Mouse (Mus musculus) c-Kit-positive CD71-positive TER-119-positive erythroid progenitor cells, embryonic 14.5 days (primary cell): ENCODE data around the gene Filip1l.
"Not testable (repeated sequence)": the region's sequence is repeated elsewhere in the genome, so short reads cannot be mapped to it uniquely, and the experiment has no call there.

Experiments used
- DNase-seq: peaks from one replicate; pipeline ENCODE4 v3.0.0-alpha.2; 2013; ENCODE audit warnings: low spot score

The Filip1l gene

GRCm38 (mm10) chr16:57353166-57353721, 351 bp downstream of the Filip1l start:
- no peak for DNase-seq

GRCm38 (mm10) chr16:57353932-57354331, 1.0 kb downstream of the Filip1l start:
- no peak for DNase-seq

GRCm38 (mm10) chr16:57356454-57356853, 3.6 kb downstream of the Filip1l start:
- no peak for DNase-seq

DNA sequence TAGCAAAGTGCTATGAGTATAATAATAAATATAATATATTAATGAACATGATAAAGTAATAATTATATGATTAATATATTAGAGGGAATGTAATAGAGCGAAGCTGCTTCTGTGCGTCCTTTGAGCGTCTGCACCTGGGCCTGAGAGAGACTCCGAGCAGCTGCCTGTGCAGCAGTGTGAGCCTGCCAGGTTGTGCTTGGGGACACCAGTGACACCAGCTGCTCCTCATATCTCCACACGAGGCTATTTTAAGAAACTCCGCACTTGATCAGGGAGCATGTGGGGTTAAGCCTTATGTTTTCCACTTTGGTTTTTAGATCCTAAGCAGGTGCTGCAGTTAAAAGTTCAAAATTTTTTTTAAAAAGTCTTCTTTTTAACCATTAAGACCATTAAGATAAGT, 4.1 kb downstream of the Filip1l start:
- DNase-seq = no peak

DNA sequence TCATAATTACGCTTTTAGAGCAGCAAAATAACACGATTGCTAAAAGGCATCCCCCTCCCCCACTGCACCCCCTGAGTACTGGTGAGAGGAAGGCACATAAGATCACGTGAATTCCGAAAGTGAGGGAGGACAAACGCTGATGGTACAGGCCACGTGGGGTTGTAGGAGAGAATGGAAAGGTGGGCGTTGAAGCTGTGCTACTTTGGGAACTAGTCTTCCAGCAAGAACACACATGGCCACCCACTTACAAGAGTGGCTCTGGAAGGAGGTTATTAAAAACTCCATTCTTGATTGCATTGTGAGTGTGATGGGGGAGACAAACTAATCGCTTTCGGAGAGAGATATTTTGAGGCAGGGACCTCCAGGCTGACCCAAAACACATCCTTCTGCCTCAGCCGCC, 6.4 kb downstream of the Filip1l start:
- no peak for DNase-seq

DNA sequence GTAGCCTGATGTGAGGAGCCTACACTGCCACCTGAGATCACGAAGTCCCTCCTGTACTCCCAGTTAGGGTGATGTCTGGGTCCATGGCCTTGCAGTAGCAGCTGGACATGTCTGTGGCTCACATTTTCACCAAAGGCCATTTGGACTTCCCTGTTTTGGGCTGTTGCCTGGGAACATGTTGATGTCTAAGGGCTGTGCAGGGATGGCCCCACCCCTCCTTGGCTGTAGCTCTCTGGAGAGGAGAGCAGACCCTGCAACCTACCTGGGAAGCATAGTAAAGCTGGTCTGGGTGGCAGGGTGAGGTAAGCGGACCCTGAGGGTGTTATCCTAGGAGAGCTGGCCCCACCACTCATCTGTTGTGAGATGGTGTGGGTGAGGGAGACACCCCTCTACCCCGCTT, 7.9 kb downstream of the Filip1l start:
- DNase-seq = no peak

GRCm38 (mm10) chr16:57362679-57363401, 9.9 kb downstream of the Filip1l start:
- DNase-seq = no peak

DNA sequence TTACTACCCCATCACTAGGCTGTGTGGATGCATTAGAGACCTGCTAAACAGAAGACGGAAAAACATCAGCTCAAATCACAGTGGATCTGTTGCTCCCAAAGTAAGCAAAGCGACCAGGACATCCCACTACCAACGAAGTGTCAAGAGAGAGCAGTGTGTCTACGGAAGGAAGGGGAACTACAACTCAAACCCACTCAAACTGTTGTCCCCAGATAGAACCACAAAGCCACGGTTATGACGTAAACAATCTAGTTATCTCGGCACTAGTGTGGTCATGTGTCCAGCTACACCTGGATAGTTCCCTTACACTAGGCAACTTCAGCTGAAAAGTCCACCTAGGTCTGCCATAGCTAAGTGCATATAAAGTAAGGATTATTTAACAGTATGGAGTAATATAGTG, 11.6 kb downstream of the Filip1l start:
- no peak for DNase-seq

DNA sequence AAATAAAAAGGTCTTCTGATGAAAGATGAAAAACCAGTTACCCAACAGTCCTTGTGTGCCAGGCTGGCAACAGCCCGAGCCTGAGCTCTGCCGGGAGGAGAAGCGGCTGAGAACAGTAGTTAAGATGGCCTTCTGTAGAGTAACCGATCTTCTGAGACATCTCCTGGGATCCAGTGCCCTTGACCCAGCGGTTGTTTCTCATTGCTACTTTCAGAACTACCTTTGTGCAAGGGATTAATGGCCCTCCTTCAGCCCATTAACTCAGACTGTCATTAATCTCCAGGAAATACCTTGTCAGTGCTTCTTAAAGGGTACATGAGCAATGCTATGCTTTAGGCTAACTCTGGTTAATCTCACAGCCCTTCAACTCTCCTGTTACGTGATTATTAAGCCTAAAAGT, 13.2 kb downstream of the Filip1l start:
- DNase-seq = no peak

GRCm38 (mm10) chr16:57366941-57367694, 14.2 kb downstream of the Filip1l start:
- no peak for DNase-seq

- DNase-seq = no peak
Measured at GRCm38 (mm10) chr16:57369846-57370496, 17.1 kb downstream of the Filip1l start.

DNA sequence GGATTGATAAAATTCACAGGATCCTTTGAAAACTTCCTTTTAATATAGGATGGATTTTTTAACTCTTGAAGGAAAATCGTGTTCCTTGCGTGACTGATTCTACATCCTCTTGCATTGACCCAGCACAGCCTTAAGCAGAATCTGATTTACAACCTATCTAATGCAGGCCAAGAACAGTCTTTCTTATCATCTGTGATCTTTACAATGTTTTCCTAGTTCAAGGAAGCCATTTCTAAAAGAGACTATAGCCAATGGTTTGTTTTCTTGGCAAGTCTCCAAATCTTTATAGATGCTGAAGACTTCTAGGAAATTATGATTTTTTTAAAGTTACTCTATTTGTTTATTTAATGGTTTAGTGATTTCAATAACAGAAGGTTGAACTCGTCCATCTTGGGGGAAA, 19.3 kb downstream of the Filip1l start:
- DNase-seq = no peak

GRCm38 (mm10) chr16:57375248-57375837, 22.4 kb downstream of the Filip1l start:
- DNase-seq = no peak

DNA sequence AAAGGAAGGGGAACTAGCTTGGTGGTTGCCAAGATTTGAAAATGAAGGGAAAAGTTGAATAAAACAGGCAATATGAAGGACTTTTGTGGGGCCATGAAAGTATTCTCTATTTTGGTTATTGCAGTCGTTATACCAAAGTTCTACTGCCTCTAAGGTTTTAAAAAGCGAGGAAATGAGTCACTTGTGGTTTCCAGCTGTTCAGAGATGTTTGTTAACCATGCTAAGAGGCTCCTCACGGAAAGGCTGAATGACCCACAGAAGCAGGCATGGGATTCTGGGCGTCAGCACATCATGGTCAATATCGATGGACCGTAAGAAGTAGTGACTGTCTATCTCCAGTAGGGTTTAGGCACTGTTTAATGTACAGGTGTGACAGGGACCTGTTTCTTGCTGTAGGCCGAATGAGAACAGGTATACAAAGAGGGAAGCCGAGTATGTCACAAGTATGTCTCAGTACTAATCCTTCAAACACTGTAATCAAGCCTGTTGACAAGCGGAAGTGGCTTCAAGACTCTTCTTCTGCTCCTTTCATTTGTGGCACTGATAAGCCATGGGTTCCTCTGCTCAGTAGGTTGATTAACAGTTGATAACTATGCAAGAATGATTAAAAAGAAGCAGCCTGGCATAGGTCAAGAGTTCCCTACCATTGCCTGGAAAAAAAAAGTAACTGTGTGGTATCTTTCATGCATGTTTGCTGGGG, 25.9 kb downstream of the Filip1l start:
- DNase-seq = no peak

GRCm38 (mm10) chr16:57383266-57383971, 30.5 kb downstream of the Filip1l start:
- no peak for DNase-seq

DNA sequence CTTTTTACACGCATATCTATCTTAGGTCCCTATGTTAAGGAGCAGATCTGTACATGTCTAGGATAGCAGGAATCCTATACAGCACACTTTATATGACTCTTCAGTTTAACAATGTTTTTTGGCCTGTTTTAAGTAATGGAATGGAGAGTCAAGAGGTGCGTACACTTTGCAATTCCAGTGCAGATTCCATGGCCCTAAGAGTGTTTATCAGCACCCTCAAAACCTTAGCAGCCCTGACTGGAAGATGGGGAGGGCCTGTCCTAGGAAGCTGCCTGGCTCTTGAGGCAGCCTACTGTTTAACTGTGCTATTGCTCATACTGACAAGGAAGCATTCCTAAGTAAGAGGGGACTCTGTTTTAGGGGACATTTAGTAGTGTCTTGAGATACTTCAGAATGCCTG, 31.4 kb downstream of the Filip1l start:
- DNase-seq = no peak

- no peak for DNase-seq
Measured at GRCm38 (mm10) chr16:57389566-57390251, 36.8 kb downstream of the Filip1l start.

- not testable (repeated sequence) for DNase-seq
Measured at GRCm38 (mm10) chr16:57391171-57391570, 38.3 kb downstream of the Filip1l start.

DNA sequence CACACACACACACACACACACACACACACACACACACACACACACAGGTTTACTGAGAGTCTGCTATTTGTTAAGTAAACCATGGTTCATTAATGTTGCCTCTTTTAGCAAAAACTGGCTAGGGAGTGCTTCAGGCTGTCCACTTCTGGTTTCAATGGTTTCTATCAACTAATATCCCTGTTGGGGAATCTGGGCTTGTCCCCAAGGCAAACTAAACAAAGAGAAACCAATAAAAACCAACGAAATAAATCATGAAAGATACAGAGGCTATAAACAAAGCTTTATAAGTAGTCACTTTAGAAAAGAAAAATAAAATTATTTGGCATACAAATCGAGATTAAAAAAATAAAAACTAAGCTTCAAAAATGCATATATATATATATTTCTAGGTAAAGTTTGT, 39.6 kb downstream of the Filip1l start:
- DNase-seq = no peak

DNA sequence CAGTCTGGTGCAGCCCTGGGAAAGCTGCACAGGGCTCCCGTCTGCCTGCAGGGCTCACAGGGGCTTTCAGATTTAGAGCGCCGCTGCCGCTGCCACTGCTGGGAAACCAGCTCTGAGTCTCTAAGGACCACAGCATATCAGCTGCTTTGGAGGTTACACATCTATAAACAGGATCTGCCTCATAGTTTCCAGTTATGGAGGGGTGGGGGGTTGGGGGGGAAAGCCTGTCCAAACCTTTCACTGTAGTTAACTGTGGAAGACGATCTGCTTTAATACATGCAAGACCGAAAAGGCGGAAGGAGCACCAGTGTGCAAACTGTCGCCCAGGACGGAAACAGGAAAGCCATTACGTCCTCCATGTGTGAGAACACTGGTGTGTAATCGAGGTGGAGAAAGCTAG, 40.3 kb downstream of the Filip1l start:
- no peak for DNase-seq

GRCm38 (mm10) chr16:57396249-57396648, 43.4 kb downstream of the Filip1l start:
- DNase-seq = no peak
